Mouse (Mus musculus): ENCODE results near the gene Hoxd3. TPM values are rescaled to one million over a fixed set of nuclear protein-coding genes. Genes with fewer than 3 reads are reported as not detected.

Gene Hoxd3
- polyA plus RNA-seq, 1 experiment from 2014 or later: 2.4 TPM

- H3K27me3 ChIP-seq: peaks cover 96% of the 10 kb centered on the region
- H3K9ac ChIP-seq: no peak overlapping the region
- ATAC-seq (ENCODE audit: insufficient number of reproducible peaks, insufficient read depth, low FRiP score, low TSS enrichment): no peak
- H3K9me3 ChIP-seq: no peaks in the 10 kb centered on the region
- H3K4me3 ChIP-seq: no peak overlapping the region
- no peak overlapping the region for H3K27ac ChIP-seq
- no peaks in the 10 kb centered on the region for H3K4me1 ChIP-seq
- WGBS: 2% methylated on average over 7 of the region's 7 CpGs
- H3K4me2 ChIP-seq (replicated peaks): no peak overlapping the region
- H3K36me3 ChIP-seq: no peaks in the 10 kb centered on the region
Measured at GRCm38 (mm10) chr2:74737578-74738070, 25.9 kb downstream of the Hoxd3 start.

- H3K27ac ChIP-seq: no peak overlapping the region
Measured at GRCm38 (mm10) chr2:74738623-74739475, 27.1 kb downstream of the Hoxd3 start.

DNA sequence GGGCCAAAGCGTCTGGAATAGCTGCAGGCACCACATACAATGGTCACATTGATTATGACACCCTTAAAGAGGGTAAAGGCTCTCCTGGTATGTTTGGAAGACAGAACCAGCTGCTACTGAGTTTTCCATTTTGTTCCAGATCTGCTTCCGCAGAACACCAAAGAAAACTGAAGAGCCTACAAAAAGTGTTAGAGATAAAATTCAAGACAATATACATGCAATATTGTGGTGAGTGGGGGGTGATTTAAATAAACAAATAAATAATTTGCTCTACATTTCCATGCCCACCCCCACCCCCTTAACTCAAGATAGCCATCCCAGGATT, 27.7 kb downstream of the Hoxd3 start:
- Histone ChIP-seq H3K4me2 (replicated peaks) (no peak overlapping the region), H3K9ac (no peak overlapping the region), H3K4me3 (no peak overlapping the region), H3K27ac (no peak overlapping the region), H3K27me3 (peaks cover 98% of the 10 kb centered on the region), H3K9me3 (no peaks in the 10 kb centered on the region), H3K36me3 (no peaks in the 10 kb centered on the region), H3K4me1 (no peaks in the 10 kb centered on the region)
- 2% methylated on average over 2 of the region's 2 CpGs for WGBS
- no peak for ATAC-seq (ENCODE audit: insufficient number of reproducible peaks, insufficient read depth, low FRiP score, low TSS enrichment)

More at GRCm38 (mm10) chr2:74738623-74739475, 27.1 kb downstream of the Hoxd3 start:
- no peak overlapping the region for H3K4me3 ChIP-seq
- H3K36me3 ChIP-seq: no peaks in the 10 kb centered on the region
- no peak overlapping the region for H3K4me2 ChIP-seq (replicated peaks)
- no peaks in the 10 kb centered on the region for H3K9me3 ChIP-seq
- no peak for ATAC-seq (ENCODE audit: insufficient number of reproducible peaks, insufficient read depth, low FRiP score, low TSS enrichment)
- H3K27me3 ChIP-seq: peaks cover 98% of the 10 kb centered on the region
- under 1% methylated on average over 20 of the region's 20 CpGs for WGBS
- H3K9ac ChIP-seq: no peak overlapping the region
- no peaks in the 10 kb centered on the region for H3K4me1 ChIP-seq

- Histone ChIP-seq H3K4me2 (replicated peaks) (no peak overlapping the region), H3K4me3 (no peak overlapping the region), H3K36me3 (no peaks in the 10 kb centered on the region), H3K9ac (no peak overlapping the region), H3K27me3 (peaks cover 98% of the 10 kb centered on the region), H3K9me3 (no peaks in the 10 kb centered on the region), H3K4me1 (no peaks in the 10 kb centered on the region), H3K27ac (no peak overlapping the region)
- WGBS: 2% methylated on average over 14 of the region's 14 CpGs
- no peak for ATAC-seq (ENCODE audit: insufficient number of reproducible peaks, insufficient read depth, low FRiP score, low TSS enrichment)
Measured at GRCm38 (mm10) chr2:74739869-74740268, 28.1 kb downstream of the Hoxd3 start.

DNA sequence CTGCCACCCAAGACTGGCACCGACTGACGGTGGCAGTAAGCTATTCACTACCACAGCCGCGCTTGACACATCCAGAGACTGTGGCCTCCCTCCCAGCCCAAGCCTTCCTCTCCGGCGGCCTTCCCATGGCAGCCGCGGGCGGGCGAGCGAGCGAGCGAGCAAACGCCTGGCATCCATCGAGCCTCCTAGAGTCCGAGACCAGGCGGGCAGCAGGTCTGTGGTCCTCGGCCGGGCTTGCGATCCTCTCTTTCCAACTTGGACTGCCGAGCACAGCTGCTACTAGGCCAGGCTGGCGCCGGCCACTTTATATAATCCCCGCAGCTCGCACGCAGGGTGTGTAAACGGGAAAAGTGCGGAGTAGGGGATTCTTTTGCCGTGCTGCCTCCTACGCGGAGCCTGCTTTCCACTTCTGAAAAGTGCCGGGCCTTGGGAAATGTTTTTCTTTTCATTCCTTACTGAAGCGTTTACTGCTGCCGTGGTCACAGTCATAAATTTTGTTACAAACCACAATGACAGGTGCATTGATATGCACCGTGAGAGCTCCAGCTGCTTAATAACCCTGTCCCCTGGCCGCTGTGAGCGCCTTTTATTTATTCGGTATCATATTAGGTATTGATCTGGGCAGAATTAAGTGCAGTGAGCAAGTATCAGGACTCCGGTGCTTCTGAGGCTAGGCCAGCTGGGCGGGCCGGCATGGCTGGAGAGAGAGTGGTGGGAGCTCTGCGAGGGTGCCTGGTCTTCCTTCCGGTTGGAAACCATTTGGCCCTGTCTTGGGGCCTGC, 28.8 kb downstream of the Hoxd3 start:
- H3K4me1 ChIP-seq: no peaks in the 10 kb centered on the region
- H3K9ac ChIP-seq: no peak overlapping the region
- H3K9me3 ChIP-seq: no peaks in the 10 kb centered on the region
- 1% methylated on average over 43 of the region's 43 CpGs for WGBS
- H3K27me3 ChIP-seq: peaks cover 98% of the 10 kb centered on the region
- no peak for ATAC-seq (ENCODE audit: insufficient number of reproducible peaks, insufficient read depth, low FRiP score, low TSS enrichment)
- H3K27ac ChIP-seq: no peak overlapping the region
- no peaks in the 10 kb centered on the region for H3K36me3 ChIP-seq
- H3K4me2 ChIP-seq (replicated peaks): peak overlapping the region; percentile 5; the same call in 1 of the 2 replicates
- no peak overlapping the region for H3K4me3 ChIP-seq

DNA sequence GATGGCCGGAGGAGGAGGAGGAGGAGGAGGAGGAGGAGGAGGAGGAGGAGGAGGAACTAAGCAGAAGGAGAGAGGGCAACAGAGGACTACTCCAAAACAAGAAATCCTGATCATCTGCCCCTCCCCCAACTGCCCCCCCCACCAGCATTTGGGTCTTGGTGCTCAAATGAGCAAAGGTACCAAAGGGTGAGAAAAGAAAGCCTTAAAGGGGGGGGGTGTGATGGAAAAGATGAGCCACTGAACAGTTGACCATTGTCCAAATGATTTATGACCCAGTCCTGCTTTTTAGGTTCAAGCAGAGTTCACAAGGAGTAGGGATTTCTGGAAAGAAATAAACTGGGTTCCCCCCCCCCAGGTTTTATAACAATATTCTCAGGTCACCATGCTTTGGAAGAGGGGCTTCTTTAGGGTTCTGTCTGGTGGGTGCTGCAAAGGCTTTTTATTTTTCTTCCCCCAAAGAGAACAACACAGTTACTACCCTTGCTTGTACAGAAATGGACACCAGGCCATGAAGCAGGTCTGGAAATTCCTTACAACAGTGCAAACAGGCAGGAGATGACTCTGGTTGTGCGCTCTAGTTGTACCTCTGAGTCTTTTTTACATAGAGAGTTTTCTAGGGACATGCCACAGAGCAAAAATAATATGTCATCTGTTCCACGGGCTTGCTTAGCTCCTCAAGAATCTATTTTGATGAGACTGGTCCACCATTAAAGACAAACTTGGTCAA, 29.7 kb downstream of the Hoxd3 start:
- Histone ChIP-seq H3K27ac (no peak overlapping the region), H3K9ac (no peak overlapping the region), H3K4me3 (no peak overlapping the region), H3K4me2 (replicated peaks) (no peak overlapping the region), H3K4me1 (no peaks in the 10 kb centered on the region), H3K36me3 (no peaks in the 10 kb centered on the region), H3K9me3 (no peaks in the 10 kb centered on the region), H3K27me3 (peaks cover 98% of the 10 kb centered on the region)
- 22% methylated on average over 2 of the region's 3 CpGs for WGBS
- no peak for ATAC-seq (ENCODE audit: insufficient number of reproducible peaks, insufficient read depth, low FRiP score, low TSS enrichment)

DNA sequence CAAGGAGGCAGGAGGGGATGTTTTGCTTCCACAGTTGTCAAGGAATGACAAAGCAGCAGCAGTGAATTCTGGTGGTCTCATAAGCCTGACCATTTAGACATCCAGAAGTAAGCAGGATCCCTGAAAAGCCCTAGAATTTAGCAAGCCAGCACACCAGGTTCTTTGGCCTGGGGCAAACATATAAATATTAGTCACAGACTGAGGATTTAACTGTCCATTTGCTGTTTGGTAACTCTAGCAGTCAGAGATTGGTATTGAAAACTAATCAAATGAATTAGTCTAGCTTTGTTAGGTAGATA, 30.2 kb downstream of the Hoxd3 start:
- no peaks in the 10 kb centered on the region for H3K4me1 ChIP-seq
- no peaks in the 10 kb centered on the region for H3K9me3 ChIP-seq
- no peak overlapping the region for H3K9ac ChIP-seq
- H3K4me2 ChIP-seq (replicated peaks): no peak overlapping the region
- no peak for ATAC-seq (ENCODE audit: insufficient number of reproducible peaks, insufficient read depth, low FRiP score, low TSS enrichment)
- no peaks in the 10 kb centered on the region for H3K36me3 ChIP-seq
- peaks cover 98% of the 10 kb centered on the region for H3K27me3 ChIP-seq
- H3K4me3 ChIP-seq: no peak overlapping the region
- no peak overlapping the region for H3K27ac ChIP-seq

DNA sequence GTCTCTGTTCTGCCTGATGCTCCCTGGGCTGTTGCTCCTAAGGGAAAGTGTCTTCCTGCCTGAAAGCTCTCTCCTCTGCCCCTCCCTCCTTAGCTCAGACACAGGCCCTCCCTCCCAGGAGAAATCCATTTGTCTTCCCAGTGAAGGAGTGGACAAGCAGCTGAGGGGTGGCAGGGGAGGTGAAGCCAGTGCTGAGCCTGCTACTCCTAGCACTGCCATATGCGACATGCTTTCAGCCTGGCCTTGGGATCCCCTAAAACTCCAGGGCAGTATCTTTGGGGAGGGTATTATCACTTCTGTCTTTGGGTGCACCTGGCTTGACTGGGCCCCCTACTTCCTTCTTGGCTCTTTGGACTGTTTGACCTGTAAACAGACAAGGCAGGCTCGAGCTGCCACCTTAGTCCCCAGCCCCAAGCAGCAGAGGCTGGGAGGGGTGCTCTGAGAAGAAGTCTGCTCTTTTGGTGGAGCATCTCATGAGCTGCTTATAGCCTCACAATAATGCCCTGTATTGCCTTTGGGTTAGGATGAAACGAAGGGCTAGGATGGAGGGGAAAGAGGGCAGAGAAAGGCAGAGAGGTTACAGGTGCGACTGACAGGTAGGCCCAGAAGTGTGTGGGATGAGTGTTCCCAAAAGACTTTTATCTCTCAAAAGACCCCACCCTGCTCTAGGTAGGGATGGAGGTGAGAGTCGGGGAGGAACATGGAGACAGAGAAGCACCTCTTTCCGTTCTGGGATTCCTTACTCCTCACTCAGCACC, 34.0 kb downstream of the Hoxd3 start:
- no peak overlapping the region for H3K9ac ChIP-seq
- 0% methylated on average over 6 of the region's 6 CpGs for WGBS
- ATAC-seq (ENCODE audit: insufficient number of reproducible peaks, insufficient read depth, low FRiP score, low TSS enrichment): no peak
- peaks cover 88% of the 10 kb centered on the region for H3K27me3 ChIP-seq
- H3K4me1 ChIP-seq: peaks cover 7% of the 10 kb centered on the region
- H3K27ac ChIP-seq: no peak overlapping the region
- no peak overlapping the region for H3K4me3 ChIP-seq
- no peaks in the 10 kb centered on the region for H3K9me3 ChIP-seq
- H3K36me3 ChIP-seq: no peaks in the 10 kb centered on the region
- H3K4me2 ChIP-seq (replicated peaks): no peak overlapping the region

- Histone ChIP-seq H3K4me1 (peaks cover 7% of the 10 kb centered on the region), H3K4me2 (replicated peaks) (peak overlapping the region; percentile 1), H3K27ac (no peak overlapping the region), H3K27me3 (peaks cover 88% of the 10 kb centered on the region), H3K9me3 (no peaks in the 10 kb centered on the region), H3K36me3 (no peaks in the 10 kb centered on the region), H3K9ac (no peak overlapping the region), H3K4me3 (peak overlapping the region; percentile 12; the same call in 1 of the 2 replicates)
- no peak for ATAC-seq (ENCODE audit: insufficient number of reproducible peaks, insufficient read depth, low FRiP score, low TSS enrichment)
- 1% methylated on average over 58 of the region's 58 CpGs for WGBS
Measured at GRCm38 (mm10) chr2:74746298-74746921, 34.7 kb downstream of the Hoxd3 start.

DNA sequence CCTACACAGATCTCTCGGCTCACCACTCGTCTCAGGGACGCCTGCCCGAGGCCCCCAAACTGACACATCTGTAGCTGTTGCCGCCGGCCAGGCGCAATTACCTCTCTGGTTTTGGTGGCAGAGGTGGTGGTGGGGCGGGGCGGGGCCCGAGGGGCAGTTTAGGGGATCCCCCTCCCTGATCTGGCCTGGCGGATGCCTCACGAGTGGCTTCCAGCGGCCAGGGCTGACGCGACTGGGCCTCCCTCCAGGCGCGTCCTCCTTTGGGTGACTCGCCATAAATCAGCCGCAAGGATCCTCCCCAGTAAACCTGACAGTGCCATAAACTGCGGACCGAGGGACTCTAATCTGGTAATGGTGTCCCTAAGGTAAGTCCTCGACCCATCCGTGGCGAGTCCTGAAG, 35.3 kb downstream of the Hoxd3 start:
- no peaks in the 10 kb centered on the region for H3K9me3 ChIP-seq
- no peaks in the 10 kb centered on the region for H3K36me3 ChIP-seq
- 2% methylated on average over 24 of the region's 24 CpGs for WGBS
- no peak for ATAC-seq (ENCODE audit: insufficient number of reproducible peaks, insufficient read depth, low FRiP score, low TSS enrichment)
- H3K27me3 ChIP-seq: peaks cover 88% of the 10 kb centered on the region
- H3K9ac ChIP-seq: no peak overlapping the region
- H3K4me1 ChIP-seq: peaks cover 7% of the 10 kb centered on the region
- 0 out of 2 replicates have a peak overlapping the region, but pooled peaks have one; percentile 12 for H3K4me3 ChIP-seq
- peak overlapping the region; percentile 1 for H3K4me2 ChIP-seq (replicated peaks)
- no peak overlapping the region for H3K27ac ChIP-seq

DNA sequence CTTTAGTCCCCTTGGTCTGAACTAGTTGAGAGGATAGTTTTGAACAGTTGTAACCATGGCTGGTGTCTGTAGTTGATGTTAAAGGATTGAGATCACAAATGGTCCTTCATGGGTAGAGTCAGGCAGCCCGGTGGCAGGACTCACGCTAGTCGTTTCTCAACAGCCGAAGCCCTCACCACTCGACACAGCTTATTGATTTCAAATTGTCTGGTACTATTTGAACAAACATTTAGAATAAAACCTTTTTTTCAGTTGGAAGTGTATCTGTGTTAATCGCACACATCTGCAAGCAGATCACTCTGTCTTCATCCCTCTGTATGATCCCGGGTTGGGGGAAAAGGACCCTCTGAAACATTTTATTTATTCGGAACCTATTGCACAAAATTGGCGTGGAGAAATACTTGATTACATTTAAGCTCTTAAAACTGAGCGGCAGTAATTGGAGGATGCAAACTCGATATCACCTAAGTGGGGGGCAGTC, 36.0 kb downstream of the Hoxd3 start:
- WGBS: 5% methylated on average over 11 of the region's 11 CpGs
- H3K4me3 ChIP-seq: no peak overlapping the region

More for the DNA sequence above, 36.0 kb downstream of the Hoxd3 start:
- peaks cover 10% of the 10 kb centered on the region for H3K4me1 ChIP-seq
- H3K27ac ChIP-seq: no peak overlapping the region
- H3K9ac ChIP-seq: no peak overlapping the region
- no peak overlapping the region for H3K4me2 ChIP-seq (replicated peaks)
- no peaks in the 10 kb centered on the region for H3K36me3 ChIP-seq
- no peaks in the 10 kb centered on the region for H3K9me3 ChIP-seq
- ATAC-seq (ENCODE audit: insufficient number of reproducible peaks, insufficient read depth, low FRiP score, low TSS enrichment): no peak
- H3K27me3 ChIP-seq: peaks cover 88% of the 10 kb centered on the region
